Mouse (Mus musculus) CD4-positive, CD25-positive, alpha-beta regulatory T cell, adult 2 months (primary cell): ENCODE measurements around the gene Clec4f.
"Not testable (repeated sequence)": the region's sequence is repeated elsewhere in the genome, so short reads cannot be mapped to it uniquely, and the experiment has no call there.

Experiments used
- DNase-seq: peaks from one replicate; pipeline ENCODE4 v3.0.0-alpha.2; 2012; ENCODE audit warnings: low read depth, low spot score

The Clec4f gene

DNA sequence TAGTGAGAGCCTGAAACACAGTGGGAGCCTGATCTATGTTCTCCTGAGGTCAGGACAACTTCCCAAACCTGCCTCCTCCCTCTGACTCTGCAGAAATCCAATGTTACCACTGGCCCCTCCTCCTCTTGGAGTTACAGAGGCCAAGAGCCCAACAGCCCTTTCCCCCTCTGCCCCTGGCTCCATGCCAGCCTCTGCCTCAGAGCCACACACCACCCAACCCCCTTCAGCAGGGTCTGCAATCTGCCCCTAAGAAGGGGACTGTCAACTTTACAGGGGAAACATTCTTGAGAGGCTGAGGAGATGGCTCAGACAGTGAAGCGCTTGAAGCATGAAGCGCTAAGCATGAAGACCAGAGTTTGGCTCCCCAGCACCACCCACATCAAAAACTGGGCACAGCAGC is at the start of gene Clec4f:
Gene Clec4f (minus strand): TSS at position 101 of the 400 bp plus-strand sequence.
- no peak for DNase-seq

- DNase-seq = no peak
These were observed 48.7 kb upstream of the Clec4f start for GRCm38 (mm10) chr6:83704701-83705100.

GRCm38 (mm10) chr6:83704294-83704693 is 48.3 kb upstream of the Clec4f start:
- no peak for DNase-seq

- no peak for DNase-seq
These were observed 47.7 kb upstream of the Clec4f start for GRCm38 (mm10) chr6:83703722-83704078.

DNA sequence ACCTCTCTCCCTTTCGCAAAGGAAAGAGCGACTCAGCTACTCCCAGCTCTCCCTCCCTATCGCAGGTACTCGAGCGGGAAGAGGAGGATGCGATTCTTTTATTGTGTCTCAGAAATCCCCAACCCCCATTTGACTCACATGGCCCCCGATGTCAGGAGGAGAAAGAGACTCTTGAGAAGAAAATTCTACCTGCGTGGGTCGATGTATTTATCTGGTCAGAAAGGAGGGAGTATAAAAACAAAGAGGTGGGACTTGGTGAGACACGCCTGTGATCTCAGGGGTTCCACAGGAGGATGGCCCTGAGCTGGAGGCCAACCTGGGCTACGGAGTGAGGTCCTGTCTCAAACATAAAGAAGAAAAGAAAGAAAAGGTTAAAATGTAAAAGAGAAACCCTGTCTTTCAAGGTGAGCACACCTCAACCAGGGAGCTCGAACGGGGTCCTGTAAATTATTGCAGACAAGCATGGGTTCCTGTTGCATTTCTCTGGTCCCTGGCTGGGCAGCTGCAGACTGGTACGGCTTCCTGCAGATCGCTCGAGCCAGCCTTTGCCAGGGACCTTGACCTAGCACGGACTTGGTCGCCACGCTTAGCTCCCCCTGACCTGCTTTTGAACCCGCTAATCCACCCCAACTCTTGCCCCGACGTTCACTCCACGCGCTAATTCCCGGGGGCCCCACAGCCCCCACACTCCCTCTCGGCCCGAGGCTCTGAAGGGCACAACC is 47.2 kb upstream of the Clec4f start:
- no peak for DNase-seq

DNA sequence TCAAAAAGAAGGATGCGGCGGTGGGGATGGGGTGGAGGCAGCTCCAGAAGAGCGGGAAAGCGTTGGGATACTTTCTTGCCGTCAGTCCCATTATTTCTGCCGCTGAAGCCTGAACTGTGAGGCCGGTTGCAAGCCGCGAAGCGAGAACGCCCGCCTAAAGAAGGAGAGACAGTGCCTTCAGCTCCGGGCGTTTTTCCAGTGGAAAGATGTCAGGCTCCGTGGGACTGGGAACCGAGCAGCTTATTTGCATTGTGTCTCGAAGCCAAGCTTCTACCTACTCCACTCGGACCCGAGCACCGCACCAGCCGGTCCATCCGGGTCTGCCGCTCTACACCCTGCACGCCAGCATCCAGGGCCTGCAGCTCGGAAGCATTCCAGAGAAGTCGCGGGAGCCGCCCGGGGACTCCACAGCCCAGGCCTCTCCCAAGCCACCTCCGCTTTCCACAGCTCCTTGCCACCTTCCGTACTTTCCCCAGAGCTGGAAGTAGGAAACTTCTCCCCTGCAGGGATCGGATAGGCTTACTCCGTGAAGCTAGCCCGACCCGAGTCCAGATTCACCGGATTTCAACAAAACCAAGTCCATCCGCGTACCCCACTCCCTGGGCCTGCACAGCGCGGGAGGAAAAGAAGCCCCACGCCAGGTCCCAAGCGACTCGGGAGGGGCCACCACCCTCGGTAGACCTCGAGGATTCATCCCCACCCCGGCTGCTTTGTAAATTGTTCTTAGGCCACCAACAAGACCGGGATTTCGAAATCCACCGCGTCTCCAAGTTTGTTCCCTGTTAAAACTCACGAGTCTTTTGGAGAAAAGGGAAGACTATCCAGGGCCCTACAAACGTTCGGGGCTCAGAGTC is 46.4 kb upstream of the Clec4f start:
- no peak for DNase-seq

GRCm38 (mm10) chr6:83701001-83701400 is 45.0 kb upstream of the Clec4f start:
- no peak for DNase-seq

DNA sequence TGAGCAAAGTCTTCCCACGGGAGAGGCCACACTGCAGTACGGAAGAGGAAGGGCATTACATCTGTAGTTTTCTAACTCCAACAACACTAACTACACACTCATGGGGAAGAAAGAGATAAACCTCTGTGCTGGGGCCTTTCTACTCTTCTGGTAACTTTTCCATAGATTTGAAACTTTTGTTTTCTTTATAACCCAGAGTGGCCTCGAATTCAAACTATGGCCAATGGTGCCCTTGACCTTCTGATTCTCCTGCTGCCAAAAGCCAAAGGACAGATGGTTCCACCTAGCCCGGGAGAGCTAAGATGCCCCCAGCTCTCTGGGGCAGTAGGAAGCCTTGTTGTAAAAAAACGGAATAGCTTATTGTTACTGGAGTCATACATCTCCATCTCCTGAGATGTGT is 44.0 kb upstream of the Clec4f start:
- DNase-seq = no peak

GRCm38 (mm10) chr6:83697932-83698331 is 41.9 kb upstream of the Clec4f start:
- DNase-seq = no peak

DNA sequence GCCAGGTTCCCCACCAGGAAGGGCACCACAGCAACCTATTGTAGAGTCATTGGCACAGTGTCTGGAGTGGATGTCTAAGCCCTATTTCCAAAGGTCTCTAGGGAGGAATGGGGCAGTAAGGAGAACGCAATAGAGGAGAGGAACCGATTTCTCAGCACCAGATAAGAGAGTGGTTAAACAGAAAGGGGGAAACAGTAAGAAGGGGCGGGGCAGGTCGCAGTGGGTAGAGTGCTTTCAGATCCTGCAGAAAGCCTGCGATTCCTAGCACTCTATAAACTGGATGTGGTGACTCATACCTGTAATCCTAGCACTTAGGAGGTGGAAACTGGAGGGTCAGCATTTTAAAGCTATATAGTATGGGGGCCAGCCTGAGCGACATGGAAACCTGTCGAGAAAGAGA is 40.7 kb upstream of the Clec4f start:
- no peak for DNase-seq

DNA sequence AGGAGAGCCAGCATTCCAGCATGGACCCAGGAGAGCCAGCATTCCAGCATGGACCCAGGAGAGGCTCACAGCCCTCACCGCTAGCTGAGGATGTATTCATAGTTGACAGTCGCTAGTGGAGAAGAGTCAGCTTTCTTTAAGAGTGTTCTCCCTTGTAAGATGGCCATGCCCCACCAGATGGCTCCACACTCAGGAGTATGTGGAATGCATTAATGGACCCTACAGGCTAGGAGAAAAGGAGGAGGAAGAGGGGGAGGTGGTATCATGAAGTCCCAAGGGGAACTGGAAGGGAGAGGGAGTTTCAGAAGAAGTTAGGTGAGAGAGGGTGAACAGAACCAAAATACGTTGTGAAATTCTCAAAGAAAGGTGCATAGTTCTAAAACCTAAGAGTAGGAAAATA is 39.7 kb upstream of the Clec4f start:
- no peak for DNase-seq

- peak; percentile 85 for DNase-seq
These were observed 37.8 kb upstream of the Clec4f start for GRCm38 (mm10) chr6:83693835-83694234.

DNA sequence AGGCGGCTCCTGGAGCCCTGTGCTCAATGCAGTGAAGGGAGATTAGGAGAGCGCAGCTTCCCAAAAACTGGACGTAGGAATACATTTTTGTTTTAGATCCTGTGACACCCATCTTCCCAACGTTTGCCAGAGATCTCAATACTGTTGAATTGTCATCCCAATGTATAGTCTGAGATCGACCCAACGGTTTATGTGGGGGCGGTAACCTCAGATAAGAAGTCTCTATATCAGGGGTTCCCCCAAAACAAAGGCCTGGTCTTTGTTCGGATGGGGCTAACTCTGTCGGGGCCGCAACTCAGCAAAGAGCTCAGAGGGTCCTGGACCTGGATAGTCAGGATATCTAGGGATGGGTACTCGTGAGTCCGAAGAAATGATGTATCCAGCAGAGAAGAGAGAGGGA is 37.0 kb upstream of the Clec4f start:
- no peak for DNase-seq

- no peak for DNase-seq
These were observed 34.9 kb upstream of the Clec4f start for GRCm38 (mm10) chr6:83690936-83691335.

GRCm38 (mm10) chr6:83690277-83690676 is 34.3 kb upstream of the Clec4f start:
- DNase-seq = peak; percentile 73

GRCm38 (mm10) chr6:83689374-83689773 is 33.4 kb upstream of the Clec4f start:
- no peak for DNase-seq

- no peak for DNase-seq
These were observed 21.8 kb upstream of the Clec4f start, which contains the start of gene Cd207 for GRCm38 (mm10) chr6:83677757-83678156. Gene Cd207 (minus strand): TSS chr6:83677857.

GRCm38 (mm10) chr6:83673395-83673794 is 17.4 kb upstream of the Clec4f start:
- peak; percentile 79 for DNase-seq

GRCm38 (mm10) chr6:83665009-83665408 is 9.0 kb upstream of the Clec4f start:
- no peak for DNase-seq

DNA sequence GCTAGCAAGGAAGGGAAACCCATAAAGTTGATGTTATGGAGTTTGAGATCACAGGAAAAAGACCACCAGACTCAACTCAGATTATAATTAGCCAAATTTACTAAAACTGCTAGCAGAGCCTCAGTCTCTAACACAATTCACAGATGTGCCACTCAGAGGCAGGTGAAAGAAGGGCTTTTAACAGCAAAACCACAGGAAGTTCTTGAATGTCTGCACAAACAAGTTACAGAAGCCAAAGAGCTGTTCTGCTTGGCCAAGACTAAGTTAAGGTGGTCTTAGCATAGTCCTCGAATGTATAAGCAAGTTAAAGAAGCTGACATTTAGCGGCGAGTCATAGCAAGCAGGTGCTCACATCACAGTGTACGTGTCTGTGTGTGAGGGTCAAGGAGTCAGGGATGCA is 4.8 kb upstream of the Clec4f start:
- DNase-seq = no peak

DNA sequence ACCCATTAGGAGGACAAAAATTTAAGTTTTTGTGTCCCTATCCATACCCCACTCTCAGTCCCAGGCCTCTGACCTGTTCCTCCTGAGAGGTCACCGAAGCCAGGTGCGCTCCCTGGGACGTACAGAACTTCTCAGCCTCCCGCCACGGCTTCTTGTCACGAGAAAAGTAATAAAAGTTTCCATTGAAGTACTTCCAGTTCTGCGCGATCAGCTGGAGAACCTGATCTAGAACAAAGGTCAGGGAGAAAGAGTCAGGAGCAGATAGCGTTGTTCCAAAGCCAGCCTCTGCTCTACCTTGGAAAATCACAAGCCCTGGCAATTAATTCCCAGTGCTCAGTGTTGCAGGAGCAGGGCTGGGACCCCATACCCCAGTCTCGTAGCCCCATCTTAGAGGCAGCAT is 9.3 kb downstream of the Clec4f start:
- no peak for DNase-seq

DNA sequence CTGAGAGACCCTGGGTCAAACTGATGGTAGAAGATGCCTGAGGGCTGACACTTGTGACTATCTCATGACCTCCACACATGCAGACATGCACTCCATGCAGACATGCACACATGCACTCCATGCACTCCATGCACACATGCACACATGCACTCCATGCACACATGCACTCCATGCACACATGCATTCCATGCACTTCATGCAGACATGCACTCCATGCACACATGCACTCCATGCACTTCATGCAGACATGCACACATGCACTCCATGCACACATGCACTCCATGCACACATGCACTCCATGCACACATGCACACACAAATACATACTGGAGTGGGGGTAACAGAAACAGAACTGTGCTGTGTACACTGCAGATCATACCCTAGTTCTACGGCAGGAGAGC is 20.7 kb downstream of the Clec4f start:
- DNase-seq = no peak

DNA sequence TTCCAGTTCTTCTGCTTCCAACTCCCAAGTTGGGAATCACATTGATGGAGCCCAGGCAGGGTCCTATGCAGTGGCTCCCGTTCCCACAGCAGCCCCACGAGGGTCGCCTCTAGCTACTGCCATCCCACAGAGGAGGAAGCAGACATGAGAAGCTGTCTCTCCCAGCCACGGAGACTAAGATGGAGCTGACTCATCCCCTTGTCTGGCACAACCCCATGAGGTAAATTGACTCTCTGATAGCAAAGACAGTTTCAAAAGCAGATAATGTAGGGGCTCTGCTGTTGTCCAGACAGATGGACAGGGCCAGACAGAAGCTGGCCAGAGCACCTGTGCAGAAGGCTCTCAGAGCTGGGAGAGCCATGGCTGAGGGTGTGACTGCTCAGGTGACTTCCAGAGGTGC is 21.4 kb downstream of the Clec4f start:
- not testable (repeated sequence) for DNase-seq
